Mouse (Mus musculus): ENCODE measurements around the gene Dnase1l3. TPM values are rescaled to one million over a fixed set of nuclear protein-coding genes. Genes with fewer than 3 reads are reported as not detected.

The Dnase1l3 gene
- total RNA-seq (2017), result 0.74 and 1.3 TPM in 2 replicates

DNA sequence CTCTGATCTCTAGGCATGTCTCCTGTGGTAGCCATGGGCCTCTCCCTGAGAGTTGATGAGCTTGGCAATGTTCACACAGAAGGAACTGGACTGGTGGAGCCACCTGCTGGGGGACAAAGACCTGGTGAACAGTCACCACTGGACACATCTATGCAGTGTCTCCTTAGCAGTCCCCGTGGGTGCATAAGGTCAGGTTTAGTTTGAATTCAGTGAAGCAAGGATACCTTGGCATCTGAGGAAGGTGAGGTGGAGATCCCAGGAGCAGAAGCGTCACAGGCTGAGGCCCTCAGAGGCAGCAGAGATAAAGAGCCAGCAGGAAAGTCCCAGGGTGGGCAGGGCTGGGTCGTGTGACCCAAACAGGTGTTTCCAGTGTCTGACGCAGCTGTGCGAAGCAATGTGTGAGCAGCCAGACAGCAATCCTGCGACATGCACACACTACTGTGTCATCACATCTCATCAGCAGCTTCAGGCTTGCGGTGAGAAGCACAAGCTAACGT lies at the start of gene Dnase1l3:
Gene Dnase1l3 (minus strand): TSS at position 303 of the 497 bp plus-strand sequence.
- ATAC-seq (ENCODE audit: extremely low read depth, insufficient number of reproducible peaks, low FRiP score, poor library complexity, severe bottlenecking), result peak; percentile 47; the same call in 1 of the 2 replicates

GRCm38 (mm10) chr14:8042577-8042976 lies 48.2 kb upstream of the Dnase1l3 start:
- ATAC-seq (ENCODE audit: extremely low read depth, insufficient number of reproducible peaks, low FRiP score, poor library complexity, severe bottlenecking), result no peak

GRCm38 (mm10) chr14:8042120-8042519 lies 47.7 kb upstream of the Dnase1l3 start:
- no peak for ATAC-seq (ENCODE audit: extremely low read depth, insufficient number of reproducible peaks, low FRiP score, poor library complexity, severe bottlenecking)

DNA sequence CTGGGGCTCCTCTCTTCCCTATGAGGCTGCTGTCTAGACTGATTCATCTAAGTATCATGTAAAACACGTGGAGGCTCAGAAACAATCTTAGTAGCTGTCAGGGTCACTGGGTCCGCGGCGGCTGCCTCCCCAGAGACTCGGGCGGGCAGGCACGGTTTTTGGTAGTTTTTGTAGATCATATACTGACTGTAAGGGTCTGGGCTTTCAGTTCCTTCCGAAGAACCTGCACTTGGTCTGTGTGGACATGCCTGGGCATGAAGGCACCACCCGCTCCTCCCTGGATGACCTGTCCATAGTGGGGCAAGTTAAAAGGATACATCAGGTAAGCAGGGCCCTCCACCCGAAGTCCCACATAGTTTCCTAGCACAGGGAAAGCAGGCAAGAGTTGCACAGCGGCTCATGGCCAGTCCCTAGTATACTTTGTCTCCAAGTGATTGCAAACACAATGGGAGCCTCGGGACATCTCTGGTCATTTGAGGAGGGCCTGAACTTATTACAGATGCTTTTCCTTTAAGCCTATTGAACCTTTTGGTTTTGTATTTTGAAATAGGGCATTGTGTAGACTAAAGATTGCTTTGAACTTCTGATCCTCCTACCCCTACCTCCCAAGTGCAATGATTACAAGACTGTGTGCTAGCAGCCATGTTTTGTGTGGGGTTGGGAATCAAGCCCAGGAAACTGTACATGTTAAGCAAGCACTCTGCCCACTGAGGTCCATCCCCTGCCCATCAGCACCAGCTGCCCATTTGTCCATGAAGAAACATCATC lies 46.7 kb upstream of the Dnase1l3 start:
- ATAC-seq (ENCODE audit: extremely low read depth, insufficient number of reproducible peaks, low FRiP score, poor library complexity, severe bottlenecking), result no peak

DNA sequence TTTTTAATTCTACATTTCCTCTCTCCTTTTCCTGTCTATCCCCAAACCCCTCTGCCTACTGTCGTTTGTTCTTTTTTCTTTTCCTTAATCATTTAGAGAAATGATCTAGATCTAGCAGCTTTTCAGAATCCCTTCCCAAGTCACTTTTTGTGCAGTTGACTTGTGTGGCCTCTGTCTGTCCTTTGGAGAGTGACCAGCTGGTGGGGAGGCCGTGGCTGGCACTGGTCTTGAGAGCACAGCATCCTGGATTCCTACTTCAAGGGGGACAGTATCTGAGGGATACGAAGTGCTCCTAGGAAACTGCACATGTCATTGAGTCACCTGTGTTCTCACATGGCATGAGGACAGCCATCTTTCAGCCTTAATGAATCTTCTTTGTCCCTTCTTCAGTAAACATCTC lies 45.8 kb upstream of the Dnase1l3 start:
- ATAC-seq (ENCODE audit: extremely low read depth, insufficient number of reproducible peaks, low FRiP score, poor library complexity, severe bottlenecking), result no peak

DNA sequence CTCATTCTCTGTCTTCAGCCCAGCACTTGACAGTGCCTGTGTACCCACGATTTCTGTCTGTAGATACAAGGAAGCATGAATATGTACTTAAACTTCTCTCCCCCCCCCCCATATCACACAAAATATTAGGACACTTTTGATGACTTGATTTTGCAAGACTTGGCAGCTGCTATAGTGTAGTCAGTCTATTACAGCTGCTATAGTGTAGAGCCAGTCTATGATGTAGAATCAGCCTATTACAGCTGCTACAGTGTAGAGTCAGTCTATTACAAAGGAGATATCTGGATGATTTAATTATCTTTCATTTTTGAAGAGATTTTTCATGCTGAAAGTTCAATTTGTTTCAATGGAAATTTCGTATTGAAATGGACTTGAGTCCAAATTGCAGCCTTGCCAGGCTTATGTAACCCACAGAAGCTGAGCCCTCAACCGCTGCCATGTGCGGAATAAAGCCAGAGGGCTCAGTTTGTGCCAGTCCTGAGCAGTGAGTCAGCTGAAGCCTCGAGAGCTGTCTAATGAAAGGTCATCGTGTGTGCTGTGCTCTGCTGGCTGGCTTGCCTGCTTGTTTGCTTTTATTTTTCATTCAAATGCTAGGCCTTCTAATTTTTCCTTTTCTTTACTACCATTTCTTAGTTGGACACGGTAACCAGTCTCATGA lies 44.5 kb upstream of the Dnase1l3 start:
- no peak for ATAC-seq (ENCODE audit: extremely low read depth, insufficient number of reproducible peaks, low FRiP score, poor library complexity, severe bottlenecking)

- no peak for ATAC-seq (ENCODE audit: extremely low read depth, insufficient number of reproducible peaks, low FRiP score, poor library complexity, severe bottlenecking)
Measured at GRCm38 (mm10) chr14:8038150-8038549, 43.8 kb upstream of the Dnase1l3 start.

DNA sequence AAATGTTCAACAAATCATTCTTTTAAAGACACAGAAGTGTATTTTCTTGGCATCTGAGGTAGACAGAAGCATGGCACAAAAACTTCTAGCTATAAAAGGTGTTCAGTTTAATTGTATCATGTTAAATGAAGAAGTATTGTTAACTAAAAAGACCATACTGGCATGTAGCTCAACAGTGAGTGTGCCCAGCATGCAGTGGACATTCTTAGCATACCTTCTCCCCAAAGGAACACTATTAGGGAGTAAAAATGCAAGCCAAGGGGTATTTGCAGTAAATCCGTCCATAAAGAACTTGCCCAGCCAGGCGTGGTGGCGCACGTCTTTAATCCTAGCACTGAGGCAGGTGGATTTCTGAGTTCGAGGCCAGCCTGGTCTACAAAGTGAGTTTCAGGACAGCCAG lies 42.0 kb upstream of the Dnase1l3 start:
- no peak for ATAC-seq (ENCODE audit: extremely low read depth, insufficient number of reproducible peaks, low FRiP score, poor library complexity, severe bottlenecking)

GRCm38 (mm10) chr14:8035951-8036350 lies 41.6 kb upstream of the Dnase1l3 start:
- no peak for ATAC-seq (ENCODE audit: extremely low read depth, insufficient number of reproducible peaks, low FRiP score, poor library complexity, severe bottlenecking)

DNA sequence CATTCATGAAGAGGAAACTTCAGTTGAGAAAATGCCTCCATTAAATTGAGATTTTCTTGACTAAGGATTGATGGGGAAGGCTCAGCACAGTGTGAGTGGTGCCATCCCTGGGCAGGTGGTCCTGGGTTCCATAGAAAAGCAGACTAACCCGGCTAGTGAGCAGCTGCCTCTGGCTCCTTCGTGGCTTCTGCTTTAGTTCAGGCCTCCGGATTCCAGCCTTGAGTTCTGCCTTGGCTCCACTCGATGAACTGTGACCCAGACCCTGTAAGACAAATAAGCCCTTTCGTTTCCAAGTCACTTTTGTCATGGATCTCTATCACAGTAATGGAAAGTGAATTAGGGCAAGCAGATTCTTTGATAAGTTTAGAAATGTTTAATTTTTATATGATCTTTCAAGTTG lies 40.2 kb upstream of the Dnase1l3 start:
- no peak for ATAC-seq (ENCODE audit: extremely low read depth, insufficient number of reproducible peaks, low FRiP score, poor library complexity, severe bottlenecking)

GRCm38 (mm10) chr14:8032087-8032944 lies 37.9 kb upstream of the Dnase1l3 start:
- no peak for ATAC-seq (ENCODE audit: extremely low read depth, insufficient number of reproducible peaks, low FRiP score, poor library complexity, severe bottlenecking)

DNA sequence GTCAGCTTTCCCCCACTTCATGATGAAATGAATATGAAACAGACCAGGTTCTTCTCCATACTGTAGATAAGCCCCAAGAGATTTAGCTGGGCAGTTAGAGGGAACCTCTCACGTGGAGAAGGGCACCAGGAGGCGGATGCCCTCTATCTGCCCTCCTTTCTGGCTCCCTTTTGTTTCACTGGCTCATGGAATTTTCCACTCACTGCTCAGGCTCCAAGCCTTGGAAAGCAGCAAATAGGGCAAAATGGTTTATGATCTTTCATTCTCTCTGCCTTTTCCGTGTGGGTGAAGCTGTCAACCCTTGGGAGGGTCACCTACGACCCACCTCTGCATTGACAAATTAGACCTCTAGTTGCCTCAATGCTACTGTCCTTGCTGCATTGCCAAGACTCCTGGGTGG lies 36.2 kb upstream of the Dnase1l3 start:
- ATAC-seq (ENCODE audit: extremely low read depth, insufficient number of reproducible peaks, low FRiP score, poor library complexity, severe bottlenecking), result no peak

DNA sequence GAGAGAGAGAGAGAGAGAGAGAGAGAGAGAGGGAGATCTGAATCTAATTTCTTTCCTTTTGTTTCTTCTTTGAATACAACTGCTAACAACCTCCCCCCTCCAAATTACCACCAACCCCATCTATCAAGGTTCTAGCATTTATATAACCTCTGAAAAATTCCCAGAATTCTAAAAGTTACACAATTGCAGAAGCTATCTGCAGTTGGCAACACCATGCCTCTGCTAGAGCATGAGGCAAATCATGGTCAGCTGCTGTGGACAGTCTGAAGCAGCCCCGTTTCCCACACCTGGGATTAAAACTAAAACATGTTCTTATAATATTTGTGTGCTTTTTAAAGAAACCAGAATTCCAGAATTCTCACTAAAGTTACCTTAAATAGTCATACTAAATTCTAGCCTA lies 35.4 kb upstream of the Dnase1l3 start:
- ATAC-seq (ENCODE audit: extremely low read depth, insufficient number of reproducible peaks, low FRiP score, poor library complexity, severe bottlenecking), result no peak

- no peak for ATAC-seq (ENCODE audit: extremely low read depth, insufficient number of reproducible peaks, low FRiP score, poor library complexity, severe bottlenecking)
Measured at GRCm38 (mm10) chr14:8028086-8028485, 33.7 kb upstream of the Dnase1l3 start.

GRCm38 (mm10) chr14:8026769-8027531 lies 32.6 kb upstream of the Dnase1l3 start:
- ATAC-seq (ENCODE audit: extremely low read depth, insufficient number of reproducible peaks, low FRiP score, poor library complexity, severe bottlenecking), result no peak

DNA sequence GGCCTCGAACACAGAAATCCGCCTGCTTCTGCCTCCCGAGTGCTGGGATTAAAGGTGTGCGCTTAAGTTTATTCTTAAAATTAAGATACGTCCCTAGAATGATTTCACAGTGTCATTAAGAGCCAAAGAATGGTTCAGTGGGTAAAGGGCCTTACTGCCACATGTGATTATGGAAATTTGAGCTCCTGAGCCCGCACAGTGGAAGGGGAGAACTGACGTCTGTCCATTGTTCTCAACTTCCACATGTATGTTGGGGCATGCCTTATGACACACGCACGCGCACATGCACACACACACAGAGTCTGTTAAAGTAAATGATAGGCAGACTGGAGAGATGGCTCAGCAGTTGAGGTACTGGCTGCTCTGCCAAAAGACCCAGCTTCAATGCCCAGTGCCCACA lies 30.6 kb upstream of the Dnase1l3 start:
- ATAC-seq (ENCODE audit: extremely low read depth, insufficient number of reproducible peaks, low FRiP score, poor library complexity, severe bottlenecking), result no peak

DNA sequence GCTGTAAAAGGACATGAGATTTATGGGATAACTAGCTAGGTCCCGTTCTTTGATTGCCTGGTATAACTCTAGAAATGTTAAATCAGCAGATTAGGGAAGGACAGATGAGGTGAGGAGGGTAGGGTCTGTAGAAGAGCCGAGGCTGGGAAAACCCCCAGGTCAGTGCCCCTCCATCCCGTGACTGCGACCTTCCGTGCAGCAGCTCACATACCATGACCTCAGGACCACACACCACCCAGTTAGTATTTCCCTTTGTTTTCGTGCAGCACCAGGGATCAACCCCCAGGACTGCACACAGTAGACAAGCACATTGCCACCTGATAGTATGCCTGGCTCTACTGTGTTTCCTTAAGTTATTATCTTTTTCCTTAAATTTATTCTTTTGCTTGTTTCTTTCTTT lies 30.1 kb upstream of the Dnase1l3 start:
- ATAC-seq (ENCODE audit: extremely low read depth, insufficient number of reproducible peaks, low FRiP score, poor library complexity, severe bottlenecking), result no peak

GRCm38 (mm10) chr14:8020546-8020945 lies 26.2 kb upstream of the Dnase1l3 start:
- ATAC-seq (ENCODE audit: extremely low read depth, insufficient number of reproducible peaks, low FRiP score, poor library complexity, severe bottlenecking), result no peak

- no peak for ATAC-seq (ENCODE audit: extremely low read depth, insufficient number of reproducible peaks, low FRiP score, poor library complexity, severe bottlenecking)
Measured at GRCm38 (mm10) chr14:8020011-8020410, 25.6 kb upstream of the Dnase1l3 start.

All from neutrophil, adult 5-6 weeks (primary cell).